Mouse (Mus musculus) CH12.LX (cell line): ENCODE data around the gene Gjc2. TPM values are rescaled to one million over a fixed set of nuclear protein-coding genes. Genes with fewer than 3 reads are reported as not detected.
"Not testable (repeated sequence)": the region's sequence is repeated elsewhere in the genome, so short reads cannot be mapped to it uniquely, and the experiment has no call there.

Experiments
- DNase-seq: peaks from one replicate; pipeline ENCODE4 v3.0.0-alpha.2; 2013; ENCODE audit errors: extremely low read depth
- H3K27ac ChIP-seq: 2 replicates; pipeline ENCODE4 v1.5.1; 2012; ENCODE audit warnings: low read depth, mild to moderate bottlenecking, control low read depth, moderate library complexity; ENCODE audit not compliant: insufficient read depth
- H3K27me3 ChIP-seq: replicated peaks from 2 replicates; pipeline ENCODE3; 2012; ENCODE audit warnings: inconsistent platforms
- H3K36me3 ChIP-seq, 2 experiments: replicated peaks in 1 of 2; 2 replicates each; pipeline versions ENCODE3 to v1.6.1; 2012; ENCODE audit warnings: inconsistent platforms in 1 of 2, low read length in 1 of 2, mild to moderate bottlenecking in 1 of 2, mixed read lengths in 1 of 2, moderate library complexity in 1 of 2; ENCODE audit not compliant: control insufficient read depth in 1 of 2, insufficient read depth in 1 of 2
- H3K4me1 ChIP-seq, 2 experiments: 2 replicates each; pipeline ENCODE4 v1.6.1; 2012; ENCODE audit warnings: inconsistent platforms in 1 of 2, moderate library complexity in 1 of 2; ENCODE audit not compliant: insufficient read depth in 2 of 2, control insufficient read depth in 1 of 2
- H3K4me2 ChIP-seq: 2 replicates; pipeline ENCODE4 v1.6.1; 2012; ENCODE audit warnings: low read depth, mild to moderate bottlenecking, control low read depth; ENCODE audit not compliant: poor library complexity, insufficient read depth, severe bottlenecking
- H3K4me3 ChIP-seq, 3 experiments: fragments of 150-350 bp in 1 of 3; sonication (generic) in 1 of 3; replicated peaks in 1 of 3; 2 replicates each; pipeline versions ENCODE3 to v1.5.1; 2011 to 2012; ENCODE audit warnings: low read depth in 2 of 3, low read length in 2 of 3, mild to moderate bottlenecking in 2 of 3, moderate library complexity in 2 of 3, control low read depth in 1 of 3, improper control_type of control experiment in 1 of 3, inconsistent platforms in 1 of 3, mixed read lengths in 1 of 3; ENCODE audit not compliant: poor library complexity in 1 of 3
- H3K79me2 ChIP-seq: replicated peaks from 2 replicates; pipeline ENCODE4 v1.6.1; 2012; ENCODE audit warnings: mild to moderate bottlenecking, moderate library complexity; ENCODE audit not compliant: control insufficient read depth, poor library complexity, insufficient read depth, severe bottlenecking; ENCODE audit errors: extremely low read depth
- H3K9ac ChIP-seq: 2 replicates; pipeline ENCODE4 v1.6.1; 2012; ENCODE audit warnings: low read depth, mild to moderate bottlenecking, control low read depth, moderate library complexity; ENCODE audit not compliant: insufficient read depth
- H3K9me3 ChIP-seq: replicated peaks from 2 replicates; pipeline ENCODE3; 2012; ENCODE audit warnings: low read length, inconsistent platforms, mixed read lengths
- CHD2 ChIP-seq: IDR thresholded peaks from 2 replicates; pipeline ENCODE4 v1.6.1; 2011; ENCODE audit warnings: low read length, improper control_type of control experiment
- EP300 ChIP-seq: IDR thresholded peaks from 2 replicates; pipeline ENCODE4 v1.6.1; 2011; ENCODE audit warnings: low read length, improper control_type of control experiment
- GABPA ChIP-seq: IDR thresholded peaks from 2 replicates; pipeline ENCODE4 v1.6.1; 2012; ENCODE audit warnings: low read depth, low read length, improper control_type of control experiment, inconsistent platforms; ENCODE audit not compliant: insufficient replicate concordance
- IRF4 ChIP-seq: IDR thresholded peaks from 2 replicates; pipeline ENCODE4 v1.6.1; 2014; ENCODE audit warnings: low read depth, mild to moderate bottlenecking, inconsistent platforms, low read length, improper control_type of control experiment
- JUN ChIP-seq: IDR thresholded peaks from 2 replicates; pipeline ENCODE4 v1.6.1; 2011; ENCODE audit warnings: low read depth, mild to moderate bottlenecking, low read length, improper control_type of control experiment, moderate library complexity; ENCODE audit not compliant: insufficient read depth
- MAX ChIP-seq: IDR thresholded peaks from 2 replicates; pipeline ENCODE4 v1.6.1; 2011; ENCODE audit warnings: low read length, improper control_type of control experiment
- MEF2A ChIP-seq: IDR thresholded peaks from 2 replicates; pipeline ENCODE4 v1.6.1; 2014; ENCODE audit warnings: low read depth, mild to moderate bottlenecking, inconsistent platforms, low read length, improper control_type of control experiment, borderline replicate concordance
- MXI1 ChIP-seq: IDR thresholded peaks from 2 replicates; pipeline ENCODE4 v1.6.1; 2011; ENCODE audit warnings: mild to moderate bottlenecking, low read depth, low read length, improper control_type of control experiment
- MYC ChIP-seq: IDR thresholded peaks from 2 replicates; pipeline ENCODE4 v1.6.1; 2011; ENCODE audit warnings: low read depth, mild to moderate bottlenecking, improper control_type of control experiment, low read length
- PAX5 ChIP-seq: IDR thresholded peaks from 2 replicates; pipeline ENCODE4 v1.6.1; 2012; ENCODE audit warnings: low read length, inconsistent platforms, mixed read lengths
- TCF12 ChIP-seq: IDR thresholded peaks from 2 replicates; pipeline ENCODE4 v1.6.1; 2014; ENCODE audit warnings: low read depth, mild to moderate bottlenecking, inconsistent platforms, low read length, improper control_type of control experiment
- dilution Hi-C: fragments of 300-500 bp; cut with MboI; formaldehyde crosslinking; loops from 2 replicates; pipeline ENCODE4 v1.14.3; 2020; ENCODE audit warnings: low sequenced_read_pairs; ENCODE audit not compliant: extremely low pct_unique_long_range_greater_than_20kb, extremely low pct_ligation_motif_present
- in situ Hi-C: fragments of 300-500 bp; cut with MboI; formaldehyde crosslinking; loops from 3 replicates; pipeline ENCODE4 v1.14.3; 2019; ENCODE audit warnings: low sequenced_read_pairs, low pct_ligation_motif_present, low pct_unique_long_range_greater_than_20kb, mixed read lengths
- polyA plus RNA-seq: library from polyadenylated mRNA; unstranded; fragments of >175 nt; gene quantifications from 2 replicates; pipeline ENCODE4 v1.2.1, GENCODE M21; 2012; ENCODE audit warnings: low read depth; ENCODE audit not compliant: insufficient read length
- total RNA-seq, 2 experiments: library from RNA; depleted of rRNA; stranded (reverse); fragments of 300-350 nt in 1 of 2; fragments of >200 nt in 1 of 2; gene quantifications; 2 replicates each; pipeline ENCODE4 v1.2.3; 2012 to 2014

The Gjc2 gene
- total and polyA plus RNA-seq, 3 experiments = 0.08 to 0.13 TPM; not detected in 1

DNA sequence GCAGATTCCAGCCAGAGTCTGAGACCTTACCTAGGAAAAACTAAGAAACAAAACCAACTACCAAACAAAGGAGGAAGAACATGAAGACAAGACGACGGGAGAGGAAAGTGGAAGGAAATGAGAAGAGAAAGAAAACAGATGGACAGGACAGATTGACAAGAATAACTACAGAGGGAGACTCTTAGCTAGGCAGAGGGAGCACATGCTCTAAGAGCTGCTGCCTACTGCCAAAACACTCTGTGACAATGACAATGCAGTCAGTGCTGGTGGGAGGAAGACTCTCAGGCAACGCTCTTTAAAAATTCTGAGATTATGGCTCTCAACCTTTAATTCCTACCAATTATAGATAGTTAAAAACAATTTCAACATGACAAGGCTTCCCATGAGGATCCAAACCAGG lies 33.9 kb upstream of the Gjc2 start:
- dilution Hi-C loops = no loop called here
- H3K4me1 ChIP-seq = peaks cover 10 to 73% of the 10 kb centered on the region in 2 experiments
- TF ChIP-seq TCF12 (no peak), PAX5 (no peak), MYC (no peak), IRF4 (no peak), JUN (no peak), MEF2A (no peak), GABPA (no peak), MAX (no peak), EP300 (no peak)
- no peak overlapping the region for H3K27ac ChIP-seq
- DNase-seq = no peak
- in situ Hi-C loops = no loop called here
- no peak overlapping the region for H3K9ac ChIP-seq
- no peak overlapping the region for H3K4me3 ChIP-seq
- no peak overlapping the region for H3K4me2 ChIP-seq
- peaks cover 93% of the 10 kb centered on the region for H3K79me2 ChIP-seq
- no peaks in the 10 kb centered on the region for H3K27me3 ChIP-seq
- no peaks in the 10 kb centered on the region for H3K9me3 ChIP-seq
- H3K36me3 ChIP-seq = peaks cover 54 to 94% of the 10 kb centered on the region in 2 experiments

GRCm38 (mm10) chr11:59212892-59213494 lies 30.0 kb upstream of the Gjc2 start:
- Histone ChIP-seq H3K79me2 (peaks cover 56% of the 10 kb centered on the region), H3K4me2 (no peak overlapping the region), H3K36me3 (peaks cover 57 to 83% of the 10 kb centered on the region in 2 experiments), H3K4me1 (peaks cover 5 to 62% of the 10 kb centered on the region in 2 experiments; a peak in 2 of 4 replicates), H3K27ac (no peak overlapping the region), H3K9me3 (no peaks in the 10 kb centered on the region), H3K27me3 (no peaks in the 10 kb centered on the region), H3K4me3 (no peak overlapping the region), H3K9ac (no peak overlapping the region)
- TF ChIP-seq MXI1 (no peak), CHD2 (0 out of 2 replicates have a peak, but pooled peaks have one; percentile 10)
- dilution Hi-C loops (no loop called here), in situ Hi-C loops (no loop called here)
- DNase-seq = no peak

DNA sequence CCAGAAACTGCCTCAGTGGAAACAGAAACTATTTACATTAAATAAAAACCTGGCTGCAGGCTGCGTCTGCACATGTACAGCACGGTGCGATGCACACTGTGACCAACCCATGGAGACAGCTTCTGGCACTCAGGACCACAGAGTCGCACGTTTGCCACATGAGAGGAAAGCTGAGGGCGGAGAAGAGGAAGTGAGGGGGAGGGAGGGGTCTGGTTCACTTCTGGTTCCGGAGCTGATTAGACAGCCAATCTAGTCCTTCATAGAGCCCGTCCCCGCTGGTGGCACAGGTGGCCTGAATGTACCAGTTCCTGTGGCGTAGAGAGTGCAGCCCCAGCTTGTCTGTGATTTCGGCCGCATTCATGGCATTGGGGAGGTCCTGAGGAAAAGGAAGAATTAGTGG lies 29.3 kb upstream of the Gjc2 start:
- H3K9ac ChIP-seq, dilution Hi-C loops, H3K27ac ChIP-seq, H3K27me3 ChIP-seq, in situ Hi-C loops, H3K4me2 ChIP-seq, H3K4me3 ChIP-seq, H3K9me3 ChIP-seq: not testable (repeated sequence)
- H3K4me1 ChIP-seq = peaks cover 5 to 65% of the 10 kb centered on the region in 2 experiments; a peak in 2 of 4 replicates
- peaks cover 50% of the 10 kb centered on the region for H3K79me2 ChIP-seq
- peaks cover 52 to 79% of the 10 kb centered on the region in 2 experiments for H3K36me3 ChIP-seq
- DNase-seq = peak; percentile 40

DNA sequence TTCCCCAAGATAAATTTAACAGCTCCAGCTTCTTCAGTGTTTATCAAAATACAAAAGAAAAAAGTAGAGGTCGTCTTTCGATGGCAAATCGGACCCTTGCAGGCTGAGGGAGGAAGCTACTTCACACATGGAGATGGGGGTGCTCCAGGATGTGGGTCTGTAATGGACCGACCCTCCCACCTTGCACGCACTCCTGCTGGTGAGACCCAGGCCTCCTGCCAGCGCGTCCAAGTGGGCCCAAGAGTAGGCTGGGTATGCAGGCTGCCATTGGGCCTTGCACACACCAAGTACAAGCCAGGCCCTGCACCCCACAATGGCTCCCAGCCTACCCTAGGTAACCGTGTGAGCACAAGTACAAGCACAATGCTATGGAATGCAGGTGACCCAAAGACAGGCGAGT lies 28.5 kb upstream of the Gjc2 start:
- H3K4me2 ChIP-seq, in situ Hi-C loops, H3K4me3 ChIP-seq, dilution Hi-C loops, H3K9ac ChIP-seq, H3K27ac ChIP-seq, H3K9me3 ChIP-seq, DNase-seq, H3K27me3 ChIP-seq: not testable (repeated sequence)
- Histone ChIP-seq H3K36me3 (peaks cover 53 to 79% of the 10 kb centered on the region in 2 experiments), H3K4me1 (peaks cover 5 to 58% of the 10 kb centered on the region in 2 experiments; a peak in 2 of 4 replicates), H3K79me2 (peaks cover 42% of the 10 kb centered on the region)
